Mouse (Mus musculus): ENCODE results near the gene Gp6. TPM values are rescaled to one million over a fixed set of nuclear protein-coding genes. Genes with fewer than 3 reads are reported as not detected.

The Gp6 gene
- polyA plus RNA-seq (2012; rRNA removed) = 0.01 TPM in 1 of 2 replicates, not detected in the other

GRCm38 (mm10) chr7:4397730-4398129 is at the start of gene Gp6:
Gene Gp6 (minus strand): TSS chr7:4397744.

DNA sequence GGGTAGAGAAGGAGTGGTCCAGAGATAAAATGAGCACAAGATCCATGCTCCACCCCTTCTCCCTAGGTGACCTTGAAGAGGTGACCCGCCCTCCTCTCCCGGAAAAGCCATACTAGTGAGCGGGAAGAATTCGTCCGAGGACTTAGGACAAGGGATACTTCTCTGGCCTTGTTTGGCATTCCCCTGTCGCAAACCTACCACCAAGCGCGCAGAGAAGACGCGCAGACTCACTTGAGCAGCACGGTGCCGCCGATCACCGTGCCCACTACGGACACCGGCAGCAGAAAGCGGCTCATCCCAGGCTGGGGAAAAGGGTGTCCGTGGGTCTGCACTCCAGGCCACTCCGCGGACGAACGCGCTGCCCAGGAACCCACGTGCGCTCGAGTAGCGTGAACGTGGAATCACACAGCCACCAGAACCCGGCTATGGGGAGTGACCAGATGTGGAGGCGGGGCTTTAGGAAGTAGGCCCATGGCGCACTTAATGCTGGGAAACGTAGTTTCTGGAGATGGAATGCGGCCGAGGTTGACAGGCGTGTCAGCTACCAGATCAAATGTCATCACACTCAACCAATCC is 47.8 kb upstream of the Gp6 start, which contains the start of gene Rdh13:
TSS of gene Rdh13 (minus strand) at position 434 of the 576 bp plus-strand sequence.

GRCm38 (mm10) chr7:4337509-4337908 is 60.0 kb downstream of the Gp6 start, which contains the start of gene Ncr1:
Gene Ncr1 (plus strand): TSS chr7:4337724.

Other genes with a start within 250 kb of the Gp6 start
- 5.2 and 5.5 TPM in 2 replicates for gene Leng9, start 247.4 kb downstream of the Gp6 start, polyA plus RNA-seq (2012; rRNA removed)
- 6.0 and 6.8 TPM in 2 replicates for gene Cdc42ep5, start 232.9 kb downstream of the Gp6 start, polyA plus RNA-seq (2012; rRNA removed)
- 0.03 and 0.09 TPM in 2 replicates for gene Lilra5, start 160.0 kb downstream of the Gp6 start, polyA plus RNA-seq (2012; rRNA removed)
- gene Ncr1, start 60.0 kb downstream of the Gp6 start, polyA plus RNA-seq (2012; rRNA removed) = not detected in 2 replicates
- 45.4 and 46.2 TPM in 2 replicates for gene Rdh13, start 47.9 kb upstream of the Gp6 start, polyA plus RNA-seq (2012; rRNA removed)
- 3.7 and 5.0 TPM in 2 replicates for gene Eps8l1, start 62.9 kb upstream of the Gp6 start, polyA plus RNA-seq (2012; rRNA removed)
- gene Ppp1r12c, start 103.9 kb upstream of the Gp6 start, polyA plus RNA-seq (2012; rRNA removed) = 71.2 and 86.7 TPM in 2 replicates
- 1.8 and 16.1 TPM in 2 replicates for gene Tnnt1, start 118.6 kb upstream of the Gp6 start, polyA plus RNA-seq (2012; rRNA removed)
- gene Tnni3, start 126.5 kb upstream of the Gp6 start, polyA plus RNA-seq (2012; rRNA removed) = 3.9 and 4.7 TPM in 2 replicates
- gene Dnaaf3, start 134.7 kb upstream of the Gp6 start, polyA plus RNA-seq (2012; rRNA removed) = 3.3 and 4.1 TPM in 2 replicates
- gene Syt5, start 149.8 kb upstream of the Gp6 start, polyA plus RNA-seq (2012; rRNA removed) = 181 and 203 TPM in 2 replicates
- 3.0 and 3.2 TPM in 2 replicates for gene Ptprh, start 206.3 kb upstream of the Gp6 start, polyA plus RNA-seq (2012; rRNA removed)
- gene Tmem86b, start 233.7 kb upstream of the Gp6 start, polyA plus RNA-seq (2012; rRNA removed) = 37.0 and 37.6 TPM in 2 replicates